Mouse (Mus musculus): ENCODE results near the gene Jam2.

Gene Jam2

GRCm38 (mm10) chr16:84835823-84836743 is 62.2 kb downstream of the Jam2 start:
- in situ Hi-C loops (cut with MboI): loop anchor here (10.0 kb wide), 1 partner anchor 101 kb away; the partner anchor contains the start of gene Mrpl39

GRCm38 (mm10) chr16:84838576-84838975 is 64.7 kb downstream of the Jam2 start:
- in situ Hi-C loops (cut with MboI): loop anchor here (10.0 kb wide), 1 partner anchor 104 kb away; the partner anchor contains the start of gene Mrpl39

GRCm38 (mm10) chr16:84853492-84853891 is 79.6 kb downstream of the Jam2 start:
- in situ Hi-C loops (cut with MboI): no loop called here

GRCm38 (mm10) chr16:84864656-84865055 is 90.7 kb downstream of the Jam2 start:
- in situ Hi-C loops (cut with MboI): no loop called here

- in situ Hi-C loops (cut with MboI): no loop called here
These were observed 99.9 kb downstream of the Jam2 start for GRCm38 (mm10) chr16:84873805-84874204.

GRCm38 (mm10) chr16:84875012-84875717 is 101.2 kb downstream of the Jam2 start:
- in situ Hi-C loops (cut with MboI): no loop called here
